Mouse (Mus musculus): ENCODE data around the gene Ddb1.

Ddb1 gene

GRCm38 (mm10) chr19:10591659-10592377, 13.3 kb upstream of the Ddb1 start:
- WGBS, result 94% methylated on average over 6 of the region's 6 CpGs

- 38% methylated on average over 3 of the region's 3 CpGs for WGBS
Measured at GRCm38 (mm10) chr19:10598188-10598587, 6.9 kb upstream of the Ddb1 start.

- WGBS, result 99% methylated on average over 2 of the region's 2 CpGs
Measured at GRCm38 (mm10) chr19:10599648-10600047, 5.5 kb upstream of the Ddb1 start.

- 14% methylated on average over 6 of the region's 6 CpGs for WGBS
Measured at GRCm38 (mm10) chr19:10602247-10602769, 2.8 kb upstream of the Ddb1 start.

- WGBS, result 2% methylated on average over 9 of the region's 9 CpGs
Measured at GRCm38 (mm10) chr19:10602787-10603186, 2.3 kb upstream of the Ddb1 start.

- 75% methylated on average over 18 of the region's 18 CpGs for WGBS
Measured at GRCm38 (mm10) chr19:10603660-10604523, 1.2 kb upstream of the Ddb1 start.

GRCm38 (mm10) chr19:10604534-10604933, 593 bp upstream of the Ddb1 start:
- WGBS, result 42% methylated on average over 3 of the region's 3 CpGs

GRCm38 (mm10) chr19:10605901-10606622, 935 bp downstream of the Ddb1 start:
- WGBS, result 7% methylated on average over 20 of the region's 20 CpGs

- WGBS, result 67% methylated on average over 5 of the region's 5 CpGs
Measured at GRCm38 (mm10) chr19:10608573-10609240, 3.6 kb downstream of the Ddb1 start.

- 3% methylated on average over 32 of the region's 32 CpGs for WGBS
Measured at GRCm38 (mm10) chr19:10634106-10634871, 29.2 kb downstream of the Ddb1 start, which contains the start of gene Vwce. Gene Vwce, plus strand, starts transcription at chr19:10634213.

- 4% methylated on average over 21 of the region's 21 CpGs for WGBS
Measured at GRCm38 (mm10) chr19:10634872-10635318, 29.8 kb downstream of the Ddb1 start.

GRCm38 (mm10) chr19:10637840-10638239, 32.7 kb downstream of the Ddb1 start:
- 81% methylated on average over 7 of the region's 7 CpGs for WGBS

- WGBS, result 7% methylated on average over 5 of the region's 5 CpGs
Measured at GRCm38 (mm10) chr19:10640080-10640479, 35.0 kb downstream of the Ddb1 start.

- WGBS, result 55% methylated on average over 13 of the region's 13 CpGs
Measured at GRCm38 (mm10) chr19:10640589-10641378, 35.7 kb downstream of the Ddb1 start.

GRCm38 (mm10) chr19:10645616-10646015, 40.5 kb downstream of the Ddb1 start:
- 80% methylated on average over 2 of the region's 2 CpGs for WGBS

- WGBS, result 74% methylated on average over 8 of the region's 8 CpGs
Measured at GRCm38 (mm10) chr19:10648156-10648555, 43.0 kb downstream of the Ddb1 start.

GRCm38 (mm10) chr19:10656058-10656457, 50.9 kb downstream of the Ddb1 start:
- whole genome bisulfite sequencing, result 67% methylated on average over 3 of the region's 3 CpGs

GRCm38 (mm10) chr19:10657742-10658141, 52.6 kb downstream of the Ddb1 start:
- WGBS, result 92% methylated on average over 5 of the region's 5 CpGs

- WGBS, result 67% methylated on average over 2 of the region's 2 CpGs
Measured at GRCm38 (mm10) chr19:10658406-10658805, 53.3 kb downstream of the Ddb1 start.

GRCm38 (mm10) chr19:10661373-10661772, 56.2 kb downstream of the Ddb1 start:
- WGBS, result 81% methylated on average over 5 of the region's 5 CpGs

All from cerebral cortex, adult 2 months (tissue).